Mouse (Mus musculus) left cerebral cortex, adult 18-20 months (tissue): ENCODE results near the gene Rhot1. TPM values are rescaled to one million over a fixed set of nuclear protein-coding genes. Genes with fewer than 3 reads are reported as not detected.
A peak's percentile ranks its signal among the peaks of the same experiment; 100 is the strongest.
"Not testable (repeated sequence)": the region's sequence is repeated elsewhere in the genome, so short reads cannot be mapped to it uniquely, and the experiment has no call there.

Experiments
- DNase-seq, 2 experiments: peaks; one replicate each; pipeline ENCODE4 v3.0.0; 2021 to 2022; ENCODE audit warnings: low spot score in 2 of 2, mixed read lengths in 1 of 2
- total RNA-seq, 2 experiments: library from RNA; stranded (reverse); gene quantifications; 2 replicates each; pipeline ENCODE4 v1.2.3; 2021

The Rhot1 gene
- total RNA-seq, 2 experiments from 2014 or later, result 72.1 to 73.3 TPM

DNA sequence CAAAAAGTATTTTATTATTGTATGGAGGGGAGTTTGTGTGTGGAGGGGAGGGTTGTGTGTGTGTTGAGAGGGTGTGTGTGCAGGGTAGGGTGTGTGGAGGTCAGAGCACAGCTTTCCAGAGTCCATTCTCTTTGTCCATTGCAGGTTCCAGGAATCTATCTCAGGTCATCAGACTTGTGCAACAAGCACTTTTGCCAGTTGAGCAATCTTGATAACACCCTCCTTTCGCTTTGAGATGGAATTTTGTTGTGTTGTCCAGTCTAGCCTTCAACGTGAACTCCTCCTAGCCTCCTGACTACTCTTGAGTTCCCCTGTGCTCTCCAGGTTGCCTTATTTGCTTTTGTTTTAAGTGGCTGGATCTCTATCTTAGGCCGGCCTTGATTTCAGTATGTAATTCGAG lies 18.5 kb upstream of the Rhot1 start:
- DNase-seq, result no peak

GRCm38 (mm10) chr11:80193827-80194226 lies 15.0 kb upstream of the Rhot1 start:
- no peak for DNase-seq

- no peak for DNase-seq
Observed at GRCm38 (mm10) chr11:80196351-80196750, 12.5 kb upstream of the Rhot1 start.

DNA sequence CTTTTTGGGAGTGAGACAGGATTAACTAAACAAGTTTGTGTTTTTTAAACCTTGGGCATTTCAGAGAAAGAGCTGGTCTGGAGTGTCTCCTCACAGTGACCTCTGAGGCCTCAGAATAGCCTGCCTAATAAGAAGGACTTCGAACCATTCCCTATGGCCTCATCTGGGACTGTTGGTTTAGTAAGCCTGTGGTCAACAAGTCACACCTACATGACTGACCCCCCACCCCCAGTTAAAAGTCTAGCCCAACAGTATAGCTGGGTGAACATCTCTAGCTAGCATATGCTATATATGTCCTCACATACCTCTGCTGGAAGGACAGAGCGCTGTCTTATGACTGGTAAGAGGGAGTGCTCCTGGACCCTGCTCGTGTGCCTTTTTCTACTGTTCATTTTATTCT lies 9.5 kb upstream of the Rhot1 start:
- no peak for DNase-seq

GRCm38 (mm10) chr11:80199773-80200172 lies 9.0 kb upstream of the Rhot1 start:
- DNase-seq, result no peak

- no peak for DNase-seq
Observed at GRCm38 (mm10) chr11:80200326-80200725, 8.5 kb upstream of the Rhot1 start.

- DNase-seq, result no peak
Observed at GRCm38 (mm10) chr11:80202296-80202695, 6.5 kb upstream of the Rhot1 start.

DNA sequence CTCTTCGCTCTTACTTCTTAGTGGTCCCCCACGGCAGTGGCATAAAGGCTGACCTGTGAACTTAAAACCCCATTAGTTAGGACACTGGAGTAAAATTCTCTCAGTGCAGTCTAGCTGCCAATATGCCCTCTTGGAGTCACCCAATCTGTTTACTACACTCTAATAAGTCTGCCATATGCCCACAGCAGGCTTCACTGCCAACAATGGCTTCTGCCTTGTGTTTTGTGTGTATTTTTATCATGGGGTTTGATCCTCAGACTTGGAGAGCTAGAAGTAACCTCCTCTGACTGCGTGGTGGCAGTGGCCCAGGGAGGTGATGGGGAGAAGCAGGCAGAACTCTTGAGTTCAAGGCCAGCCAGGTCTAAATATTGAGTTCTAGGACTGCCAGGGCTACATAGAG lies 4.8 kb upstream of the Rhot1 start:
- no peak for DNase-seq

GRCm38 (mm10) chr11:80204941-80205340 lies 3.9 kb upstream of the Rhot1 start:
- no peak for DNase-seq

- DNase-seq, result no peak
Observed at GRCm38 (mm10) chr11:80208465-80208859, 357 bp upstream of the Rhot1 start.

DNA sequence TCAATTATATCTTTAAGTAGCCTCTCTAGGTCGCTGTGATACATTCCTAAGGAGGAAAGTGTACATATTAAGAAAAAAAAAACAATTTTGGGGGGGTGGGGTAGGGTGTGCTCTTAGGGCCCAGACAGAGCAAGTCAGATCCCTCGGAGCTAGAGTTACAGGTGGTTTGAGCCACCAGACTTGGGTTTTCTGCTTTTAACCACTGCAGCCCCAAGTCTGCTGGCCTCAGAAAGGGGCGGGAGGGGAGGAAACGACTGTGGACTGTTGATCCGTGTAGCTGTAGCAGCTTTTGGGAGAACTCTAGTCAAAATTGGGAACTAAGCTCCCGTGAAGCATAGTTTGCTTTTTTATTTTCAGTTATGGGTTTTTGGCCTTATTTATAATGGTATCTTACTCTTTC lies 1.5 kb downstream of the Rhot1 start:
- no peak for DNase-seq

DNA sequence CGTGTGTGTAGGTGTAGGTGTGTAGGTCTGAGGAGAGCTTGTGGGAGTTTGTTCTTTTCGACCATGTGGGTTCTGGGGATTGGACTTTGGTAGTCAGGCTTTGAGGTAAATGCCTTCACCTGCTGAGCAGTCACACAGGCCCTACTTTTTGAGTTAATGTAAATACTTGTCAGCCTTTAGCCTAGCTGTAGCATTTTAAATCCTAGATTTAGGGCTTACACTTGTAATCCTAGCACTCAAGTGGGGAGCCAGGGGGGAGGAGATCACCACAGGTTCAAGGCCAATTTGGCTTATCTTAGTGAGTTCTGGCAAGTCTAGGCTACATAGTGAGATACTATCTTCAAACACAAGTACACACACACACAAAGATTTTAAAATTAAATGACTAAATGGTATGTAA lies 3.5 kb downstream of the Rhot1 start:
- no peak for DNase-seq

GRCm38 (mm10) chr11:80215291-80215690 lies 6.5 kb downstream of the Rhot1 start:
- no peak for DNase-seq

- peak in 1 of 2 experiments; percentile 12 for DNase-seq
Observed at GRCm38 (mm10) chr11:80218657-80219293, 10.0 kb downstream of the Rhot1 start.

DNA sequence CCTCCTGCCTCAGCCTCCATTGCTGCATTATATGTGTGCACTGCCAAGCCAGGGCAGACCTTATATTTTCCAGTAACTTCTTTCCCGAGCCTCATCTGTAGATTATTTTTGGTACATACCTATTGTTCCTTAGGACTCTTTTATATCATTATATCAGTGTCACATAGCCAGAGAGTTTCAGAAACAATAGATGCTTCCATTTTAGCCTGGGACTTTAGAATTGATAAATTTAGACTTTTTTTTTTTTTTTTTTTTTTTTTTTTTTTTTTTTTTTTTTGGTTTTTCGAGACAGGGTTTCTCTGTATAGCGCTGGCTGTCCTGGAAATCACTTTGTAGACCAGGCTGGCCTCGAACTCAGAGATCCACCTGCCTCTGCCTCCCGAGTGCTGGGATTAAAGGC lies 21.2 kb downstream of the Rhot1 start:
- not testable (repeated sequence) for DNase-seq

GRCm38 (mm10) chr11:80237278-80237677 lies 28.5 kb downstream of the Rhot1 start:
- DNase-seq, result no peak

DNA sequence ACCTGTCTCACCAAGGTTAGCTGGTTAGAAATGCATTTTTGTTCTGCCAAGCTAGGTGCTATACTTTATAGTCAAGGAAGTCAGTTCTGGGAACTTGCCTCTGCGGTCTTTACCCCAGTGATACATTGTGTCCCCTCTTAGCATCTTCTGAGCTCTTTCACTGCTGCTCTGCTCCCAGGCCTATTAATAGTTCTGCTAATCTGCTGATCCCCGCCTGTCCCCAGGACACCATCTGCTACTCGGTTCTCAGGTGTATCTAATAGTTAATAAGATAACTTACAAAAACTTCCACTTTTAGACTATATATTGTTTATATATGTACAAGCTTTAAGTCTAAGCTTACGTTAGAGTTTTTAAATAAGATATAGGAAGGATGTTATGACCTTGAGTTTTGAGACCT lies 29.5 kb downstream of the Rhot1 start:
- DNase-seq, result no peak

- DNase-seq, result no peak
Observed at GRCm38 (mm10) chr11:80247026-80247425, 38.2 kb downstream of the Rhot1 start.

GRCm38 (mm10) chr11:80248531-80248930 lies 39.7 kb downstream of the Rhot1 start:
- DNase-seq, result no peak

DNA sequence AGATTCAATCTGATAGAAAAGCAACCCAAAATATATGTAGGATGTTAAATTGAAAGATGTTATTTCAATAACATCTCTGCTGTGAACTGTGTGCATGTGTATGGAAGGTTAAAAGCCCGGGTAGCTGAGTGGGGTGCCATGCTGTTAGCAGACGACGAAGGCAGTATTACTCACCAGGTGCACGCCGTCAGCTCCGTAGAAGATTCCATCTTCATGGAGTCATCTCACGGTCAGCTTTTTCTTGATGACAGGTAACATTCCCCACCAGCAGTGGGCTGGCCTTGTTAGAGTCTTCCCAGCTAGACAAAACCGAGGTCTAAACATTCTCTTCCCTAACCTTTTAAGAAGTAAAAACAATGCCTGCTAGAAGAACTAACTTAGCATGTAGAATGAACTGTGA lies 55.3 kb downstream of the Rhot1 start:
- DNase-seq, result no peak

DNA sequence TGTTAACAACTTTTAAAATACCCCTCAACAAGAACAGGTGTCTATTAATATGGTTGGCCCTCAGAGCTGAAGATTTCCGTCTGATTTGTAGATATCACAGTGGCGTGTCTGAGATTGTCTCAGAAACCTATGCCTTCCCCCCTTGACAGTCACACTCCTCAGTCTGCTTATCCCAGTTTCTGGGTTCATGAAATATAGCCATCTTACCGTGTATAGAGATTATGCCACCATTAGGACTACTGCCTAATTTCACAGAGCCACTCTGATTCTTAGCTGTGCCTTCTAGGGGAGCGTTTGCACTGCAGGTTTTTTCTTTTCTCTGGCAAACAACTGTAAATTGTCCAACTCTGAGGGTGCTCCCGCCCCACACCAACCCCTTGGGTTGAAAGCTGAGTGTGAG lies 62.3 kb downstream of the Rhot1 start:
- no peak for DNase-seq

DNA sequence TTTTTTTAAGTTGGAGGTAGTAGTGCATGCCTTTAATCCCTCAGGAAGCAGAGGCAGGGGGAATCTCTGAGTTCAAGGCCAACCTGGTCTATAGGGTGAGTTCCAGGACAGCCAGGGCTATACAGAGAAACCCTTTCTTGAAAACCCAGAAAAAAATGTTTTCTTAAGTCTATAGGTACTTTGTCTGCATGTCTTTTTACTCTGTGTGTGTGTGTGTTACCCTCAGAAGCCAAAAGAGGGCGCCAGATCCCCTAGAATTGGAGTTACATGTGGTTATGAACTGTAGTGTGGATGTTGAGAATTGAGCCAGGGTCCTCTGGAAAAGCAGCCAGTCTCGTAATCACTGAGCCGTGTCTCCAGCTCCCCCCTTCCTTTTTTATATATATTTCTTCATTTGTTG lies 66.2 kb downstream of the Rhot1 start:
- DNase-seq, result no peak

- no peak for DNase-seq
Observed at GRCm38 (mm10) chr11:80278054-80278453, 69.2 kb downstream of the Rhot1 start.

GRCm38 (mm10) chr11:80283786-80284185 lies 75.0 kb downstream of the Rhot1 start:
- DNase-seq, result no peak
